Mouse (Mus musculus): ENCODE measurements around the gene Kitl. TPM values are rescaled to one million over a fixed set of nuclear protein-coding genes. Genes with fewer than 3 reads are reported as not detected.

Gene Kitl
- 18.4 and 19.2 TPM in 2 replicates for polyA plus RNA-seq (2014; fragmentation: Nextera tagmentation; extraction: Ambion mirVana)

DNA sequence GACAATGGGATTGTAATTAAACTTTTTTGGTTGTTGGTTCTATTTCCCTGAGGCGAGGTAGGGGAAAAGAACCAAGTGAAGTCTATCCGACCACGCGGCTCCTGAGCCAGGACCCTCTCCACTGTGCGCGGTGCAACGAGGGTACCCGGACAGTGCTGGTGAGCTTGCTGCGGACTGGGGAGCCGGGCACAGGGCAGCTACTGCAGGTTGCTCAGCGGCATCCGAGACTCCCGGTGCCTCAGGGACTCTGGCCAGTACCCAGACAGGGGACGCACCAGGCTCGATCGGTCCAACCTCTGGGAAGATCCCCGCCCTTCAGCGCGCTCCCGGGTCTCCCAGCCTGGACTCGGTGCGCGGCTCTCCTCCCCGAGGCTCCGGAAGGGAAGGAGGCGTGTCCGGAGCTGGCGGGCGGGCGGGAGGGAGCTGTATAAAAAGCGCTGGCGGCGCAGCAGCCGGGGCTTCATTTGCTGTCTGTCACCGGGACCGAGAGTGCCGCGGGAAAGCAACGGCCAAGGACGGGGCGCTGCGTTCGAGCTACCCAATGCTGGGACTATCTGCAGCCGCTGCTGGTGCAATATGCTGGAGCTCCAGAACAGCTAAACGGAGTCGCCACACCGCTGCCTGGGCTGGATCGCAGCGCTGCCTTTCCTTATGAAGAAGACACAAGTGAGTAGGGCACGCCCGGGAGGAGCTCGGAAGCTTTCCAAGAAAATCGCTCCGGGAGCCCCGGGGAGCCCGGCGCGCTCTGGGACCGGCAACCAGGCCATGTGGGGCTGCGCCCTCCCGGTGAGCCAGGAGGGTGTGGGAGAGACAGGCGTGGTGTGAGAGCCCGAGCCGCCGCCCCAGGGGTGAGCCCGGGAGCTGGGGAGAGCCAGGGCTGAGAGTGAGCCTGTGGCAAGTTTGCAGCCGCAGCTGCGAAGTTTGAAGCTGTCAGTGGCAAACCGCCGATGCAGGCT is at the start of gene Kitl:
TSS of gene Kitl (plus strand) at position 261 of the 956 bp plus-strand sequence.
- H3K4me3 ChIP-seq (ENCODE audit: low read depth, low read length): peak within 1 kb of the TSS; percentile 64
- peak within 1 kb of the TSS; percentile 63 for H3K9ac ChIP-seq (ENCODE audit: low read length)
- WGBS: under 1% methylated on average over 69 of the region's 70 CpGs
- peak within 1 kb of the TSS; percentile 99 for H3K4me2 ChIP-seq (ENCODE audit: low read depth, low read length, severe bottlenecking)
- H3K36me3 ChIP-seq (ENCODE audit: control insufficient read depth, insufficient read depth, low read length): no peaks in the 10 kb centered on the region
- H3K4me1 ChIP-seq (replicated peaks; ENCODE audit: control insufficient read depth, insufficient read depth, low read length): peaks cover 3% of the 10 kb centered on the region; the same call in 1 of the 2 replicates
- ATAC-seq (replicated peaks; ENCODE audit: low FRiP score): peak; percentile 87
- no peak within 1 kb of the TSS for H3K27ac ChIP-seq (ENCODE audit: low read depth, low read length)
- no peaks in the 10 kb centered on the region for H3K9me3 ChIP-seq (ENCODE audit: control insufficient read depth, low read length)
- H3K27me3 ChIP-seq (ENCODE audit: control insufficient read depth, insufficient read depth, low read length): peaks cover 12% of the 10 kb centered on the region
- DNase-seq (ENCODE audit: low spot score): peak; percentile 88

DNA sequence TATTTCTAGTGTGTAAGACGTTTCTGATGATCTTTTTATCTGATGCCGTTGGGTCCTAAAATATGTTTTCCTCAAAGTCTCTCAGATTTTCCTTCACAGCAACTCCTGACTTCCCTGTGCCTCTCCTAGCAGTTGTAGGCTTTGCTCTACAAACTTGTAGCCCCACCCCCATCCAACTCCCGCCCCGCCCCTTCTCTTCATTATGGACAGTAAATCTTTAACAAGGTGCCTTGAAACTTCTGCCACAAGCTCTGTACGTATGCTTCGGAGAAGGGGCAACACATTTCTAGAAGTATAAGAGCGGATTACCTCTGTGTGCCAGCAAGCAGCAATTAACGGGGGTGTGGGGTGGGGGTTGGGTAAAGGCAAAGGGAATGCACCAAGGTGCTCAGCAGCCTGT is 42.6 kb upstream of the Kitl start:
- H3K9ac ChIP-seq (ENCODE audit: low read length): no peak overlapping the region
- no peak for DNase-seq (ENCODE audit: low spot score)
- H3K27ac ChIP-seq (ENCODE audit: low read depth, low read length): no peak overlapping the region
- no peaks in the 10 kb centered on the region for H3K4me1 ChIP-seq (replicated peaks; ENCODE audit: control insufficient read depth, insufficient read depth, low read length)
- H3K36me3 ChIP-seq (ENCODE audit: control insufficient read depth, insufficient read depth, low read length): no peaks in the 10 kb centered on the region
- no peak for ATAC-seq (replicated peaks; ENCODE audit: low FRiP score)
- 74% methylated on average over 8 of the region's 8 CpGs for WGBS
- H3K4me2 ChIP-seq (ENCODE audit: low read depth, low read length, severe bottlenecking): no peak overlapping the region
- H3K27me3 ChIP-seq (ENCODE audit: control insufficient read depth, insufficient read depth, low read length): no peaks in the 10 kb centered on the region
- H3K4me3 ChIP-seq (ENCODE audit: low read depth, low read length): no peak overlapping the region
- H3K9me3 ChIP-seq (ENCODE audit: control insufficient read depth, low read length): no peaks in the 10 kb centered on the region

DNA sequence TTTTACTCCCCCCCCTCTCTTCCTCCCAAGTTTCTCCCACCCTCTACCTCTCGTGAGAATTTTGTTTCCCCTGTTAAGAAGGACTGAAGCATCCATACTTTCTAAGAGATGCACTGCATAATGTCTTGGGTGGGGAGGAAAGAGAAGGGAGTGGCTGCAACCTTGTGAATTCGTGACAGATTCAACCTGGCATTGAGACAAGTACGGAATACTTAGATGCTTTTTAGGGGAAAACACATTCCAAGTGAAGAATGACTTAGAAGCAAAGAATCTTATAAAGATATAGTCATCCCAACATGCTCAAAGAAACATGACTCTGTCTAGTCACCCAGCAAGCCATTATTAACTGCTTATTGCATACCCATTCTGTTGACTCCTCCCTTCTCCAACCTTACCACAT is 35.3 kb upstream of the Kitl start:
- no peaks in the 10 kb centered on the region for H3K27me3 ChIP-seq (ENCODE audit: control insufficient read depth, insufficient read depth, low read length)
- no peak overlapping the region for H3K9ac ChIP-seq (ENCODE audit: low read length)
- H3K27ac ChIP-seq (ENCODE audit: low read depth, low read length): no peak overlapping the region
- no peaks in the 10 kb centered on the region for H3K36me3 ChIP-seq (ENCODE audit: control insufficient read depth, insufficient read depth, low read length)
- no peaks in the 10 kb centered on the region for H3K4me1 ChIP-seq (replicated peaks; ENCODE audit: control insufficient read depth, insufficient read depth, low read length)
- no peak overlapping the region for H3K4me3 ChIP-seq (ENCODE audit: low read depth, low read length)
- ATAC-seq (replicated peaks; ENCODE audit: low FRiP score) (no peak), DNase-seq (ENCODE audit: low spot score) (no peak)
- WGBS: 81% methylated on average over 3 of the region's 3 CpGs
- no peak overlapping the region for H3K4me2 ChIP-seq (ENCODE audit: low read depth, low read length, severe bottlenecking)
- H3K9me3 ChIP-seq (ENCODE audit: control insufficient read depth, low read length): no peaks in the 10 kb centered on the region

- WGBS: 90% methylated on average over 2 of the region's 2 CpGs
- Histone ChIP-seq H3K4me1 (replicated peaks; ENCODE audit: control insufficient read depth, insufficient read depth, low read length) (no peaks in the 10 kb centered on the region), H3K4me2 (ENCODE audit: low read depth, low read length, severe bottlenecking) (no peak overlapping the region), H3K27ac (ENCODE audit: low read depth, low read length) (no peak overlapping the region), H3K9ac (ENCODE audit: low read length) (no peak overlapping the region), H3K27me3 (ENCODE audit: control insufficient read depth, insufficient read depth, low read length) (no peaks in the 10 kb centered on the region), H3K9me3 (ENCODE audit: control insufficient read depth, low read length) (no peaks in the 10 kb centered on the region), H3K36me3 (ENCODE audit: control insufficient read depth, insufficient read depth, low read length) (no peaks in the 10 kb centered on the region), H3K4me3 (ENCODE audit: low read depth, low read length) (no peak overlapping the region)
- ATAC-seq (replicated peaks; ENCODE audit: low FRiP score) (no peak), DNase-seq (ENCODE audit: low spot score) (no peak)
These were observed 34.5 kb upstream of the Kitl start for GRCm38 (mm10) chr10:99980916-99981315.

GRCm38 (mm10) chr10:99981887-99982286 is 33.5 kb upstream of the Kitl start:
- Histone ChIP-seq H3K9ac (ENCODE audit: low read length) (no peak overlapping the region), H3K36me3 (ENCODE audit: control insufficient read depth, insufficient read depth, low read length) (no peaks in the 10 kb centered on the region), H3K4me3 (ENCODE audit: low read depth, low read length) (no peak overlapping the region), H3K4me2 (ENCODE audit: low read depth, low read length, severe bottlenecking) (no peak overlapping the region), H3K27ac (ENCODE audit: low read depth, low read length) (no peak overlapping the region), H3K9me3 (ENCODE audit: control insufficient read depth, low read length) (no peaks in the 10 kb centered on the region), H3K27me3 (ENCODE audit: control insufficient read depth, insufficient read depth, low read length) (no peaks in the 10 kb centered on the region), H3K4me1 (replicated peaks; ENCODE audit: control insufficient read depth, insufficient read depth, low read length) (no peaks in the 10 kb centered on the region)
- WGBS: 93% methylated on average over 5 of the region's 5 CpGs
- DNase-seq (ENCODE audit: low spot score): no peak
- no peak for ATAC-seq (replicated peaks; ENCODE audit: low FRiP score)

DNA sequence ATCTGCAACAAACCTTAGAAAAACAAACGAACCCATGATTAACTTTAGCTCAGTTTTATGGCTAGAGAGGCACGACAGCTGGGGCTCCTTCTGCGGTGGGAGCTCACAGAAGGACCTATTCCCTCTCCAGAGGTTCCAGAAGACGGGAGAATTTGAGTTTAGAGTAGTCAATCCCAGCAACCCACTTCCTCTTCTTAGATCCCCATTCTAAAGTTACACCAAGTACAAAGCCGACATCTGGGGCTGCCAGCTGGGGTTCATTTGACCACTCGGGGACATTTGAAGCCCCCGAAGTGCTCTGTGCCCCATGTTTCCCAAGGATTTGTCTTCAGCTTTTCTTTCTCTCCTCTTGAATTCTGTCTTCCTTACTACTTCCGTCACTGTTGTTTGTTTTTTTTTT is 28.7 kb upstream of the Kitl start:
- ATAC-seq (replicated peaks; ENCODE audit: low FRiP score) (no peak), DNase-seq (ENCODE audit: low spot score) (no peak)
- 82% methylated on average over 8 of the region's 8 CpGs for WGBS
- no peaks in the 10 kb centered on the region for H3K27me3 ChIP-seq (ENCODE audit: control insufficient read depth, insufficient read depth, low read length)
- no peak overlapping the region for H3K27ac ChIP-seq (ENCODE audit: low read depth, low read length)
- no peaks in the 10 kb centered on the region for H3K9me3 ChIP-seq (ENCODE audit: control insufficient read depth, low read length)
- no peak overlapping the region for H3K9ac ChIP-seq (ENCODE audit: low read length)
- no peak overlapping the region for H3K4me3 ChIP-seq (ENCODE audit: low read depth, low read length)
- H3K4me1 ChIP-seq (replicated peaks; ENCODE audit: control insufficient read depth, insufficient read depth, low read length): no peaks in the 10 kb centered on the region
- H3K36me3 ChIP-seq (ENCODE audit: control insufficient read depth, insufficient read depth, low read length): no peaks in the 10 kb centered on the region
- no peak overlapping the region for H3K4me2 ChIP-seq (ENCODE audit: low read depth, low read length, severe bottlenecking)

DNA sequence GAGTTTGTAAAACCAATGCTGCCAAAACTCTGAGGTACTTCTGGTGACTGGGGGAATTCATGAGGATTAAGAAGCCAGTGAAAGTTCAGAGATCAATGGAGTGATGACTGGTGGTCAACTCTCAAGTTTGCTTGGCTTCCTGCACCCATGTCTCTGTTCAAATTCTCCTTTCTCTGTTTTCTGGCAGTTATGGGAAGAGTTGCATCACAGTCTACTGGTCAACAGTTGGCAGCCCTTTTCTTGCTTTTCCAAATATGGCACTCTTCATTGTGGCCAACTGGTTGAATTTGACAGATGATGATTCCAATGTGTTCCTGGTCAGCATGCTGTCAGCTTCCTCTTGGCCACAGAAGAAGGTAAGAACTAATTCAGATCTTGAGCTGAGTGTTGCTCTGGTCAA is 25.7 kb upstream of the Kitl start:
- Histone ChIP-seq H3K27ac (ENCODE audit: low read depth, low read length) (no peak overlapping the region), H3K9me3 (ENCODE audit: control insufficient read depth, low read length) (no peaks in the 10 kb centered on the region), H3K4me3 (ENCODE audit: low read depth, low read length) (no peak overlapping the region), H3K4me2 (ENCODE audit: low read depth, low read length, severe bottlenecking) (no peak overlapping the region), H3K27me3 (ENCODE audit: control insufficient read depth, insufficient read depth, low read length) (no peaks in the 10 kb centered on the region), H3K36me3 (ENCODE audit: control insufficient read depth, insufficient read depth, low read length) (no peaks in the 10 kb centered on the region), H3K4me1 (replicated peaks; ENCODE audit: control insufficient read depth, insufficient read depth, low read length) (no peaks in the 10 kb centered on the region), H3K9ac (ENCODE audit: low read length) (no peak overlapping the region)
- DNase-seq (ENCODE audit: low spot score) (no peak), ATAC-seq (replicated peaks; ENCODE audit: low FRiP score) (no peak)

DNA sequence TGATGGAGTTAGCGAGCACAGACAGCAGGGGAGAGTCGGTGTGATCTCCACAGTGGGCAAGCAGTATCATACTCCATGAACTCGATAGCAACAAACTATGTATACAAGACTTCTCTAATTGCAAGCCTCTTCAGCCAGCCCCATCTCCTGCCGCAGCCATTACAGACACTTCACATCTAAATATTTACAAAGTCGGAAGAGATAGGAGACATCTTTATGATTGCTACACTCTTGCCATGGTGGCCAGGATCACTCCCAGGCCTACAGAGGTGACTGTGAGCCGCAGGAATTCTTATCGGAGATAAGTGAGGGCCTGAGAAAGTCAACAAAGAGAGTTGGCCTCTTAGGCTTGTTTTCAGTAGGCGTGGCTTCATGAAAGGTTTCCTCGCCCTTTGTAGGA is 23.3 kb upstream of the Kitl start:
- no peak for DNase-seq (ENCODE audit: low spot score)
- no peaks in the 10 kb centered on the region for H3K36me3 ChIP-seq (ENCODE audit: control insufficient read depth, insufficient read depth, low read length)
- ATAC-seq (replicated peaks; ENCODE audit: low FRiP score): no peak
- H3K9ac ChIP-seq (ENCODE audit: low read length): no peak overlapping the region
- H3K9me3 ChIP-seq (ENCODE audit: control insufficient read depth, low read length): no peaks in the 10 kb centered on the region
- H3K4me1 ChIP-seq (replicated peaks; ENCODE audit: control insufficient read depth, insufficient read depth, low read length): no peaks in the 10 kb centered on the region
- 91% methylated on average over 9 of the region's 9 CpGs for WGBS
- H3K4me2 ChIP-seq (ENCODE audit: low read depth, low read length, severe bottlenecking): no peak overlapping the region
- no peak overlapping the region for H3K27ac ChIP-seq (ENCODE audit: low read depth, low read length)
- no peaks in the 10 kb centered on the region for H3K27me3 ChIP-seq (ENCODE audit: control insufficient read depth, insufficient read depth, low read length)
- no peak overlapping the region for H3K4me3 ChIP-seq (ENCODE audit: low read depth, low read length)

- Histone ChIP-seq H3K27me3 (ENCODE audit: control insufficient read depth, insufficient read depth, low read length) (no peaks in the 10 kb centered on the region), H3K4me2 (ENCODE audit: low read depth, low read length, severe bottlenecking) (no peak overlapping the region), H3K4me3 (ENCODE audit: low read depth, low read length) (no peak overlapping the region), H3K36me3 (ENCODE audit: control insufficient read depth, insufficient read depth, low read length) (no peaks in the 10 kb centered on the region), H3K9me3 (ENCODE audit: control insufficient read depth, low read length) (no peaks in the 10 kb centered on the region), H3K4me1 (replicated peaks; ENCODE audit: control insufficient read depth, insufficient read depth, low read length) (no peaks in the 10 kb centered on the region), H3K27ac (ENCODE audit: low read depth, low read length) (no peak overlapping the region), H3K9ac (ENCODE audit: low read length) (no peak overlapping the region)
- no peak for ATAC-seq (replicated peaks; ENCODE audit: low FRiP score)
- DNase-seq (ENCODE audit: low spot score): no peak
- WGBS: 91% methylated on average over 4 of the region's 4 CpGs
These were observed 14.0 kb upstream of the Kitl start for GRCm38 (mm10) chr10:100001452-100001851.
